Mouse (Mus musculus) kidney, adult 2 months (tissue): ENCODE data around the gene Coro1b.

Experiments used
- CTCF ChIP-seq: fragments of 200-500 bp; conservative IDR thresholded peaks from 2 replicates; pipeline ENCODE4 v1.5.1; 2011; ENCODE audit warnings: low read depth, mild to moderate bottlenecking, control low read depth, low read length, moderate library complexity, mixed read lengths; ENCODE audit not compliant: insufficient read depth, insufficient read length
- POLR2A ChIP-seq: fragments of 200-500 bp; IDR thresholded peaks from one replicate; pipeline ENCODE4 v1.6.1; 2011; ENCODE audit warnings: low read depth, low read length, control low read depth

GRCm38 (mm10) chr19:4114551-4114950 lies 33.9 kb upstream of the Coro1b start:
- TF ChIP-seq CTCF: no peak
- no peak for TF ChIP-seq POLR2A
